Mouse (Mus musculus) left cerebral cortex, adult 18-20 months (tissue): Measurements from ENCODE around the gene Stxbp4. TPM values are rescaled to one million over a fixed set of nuclear protein-coding genes. Genes with fewer than 3 reads are reported as not detected.
A peak's percentile ranks its signal among the peaks of the same experiment; 100 is the strongest.

Experiments
- DNase-seq, 2 experiments: peaks; one replicate each; pipeline ENCODE4 v3.0.0; 2021 to 2022; ENCODE audit warnings: low spot score in 2 of 2, mixed read lengths in 1 of 2
- total RNA-seq, 2 experiments: library from RNA; stranded (reverse); gene quantifications; 2 replicates each; pipeline ENCODE4 v1.2.3; 2021

Gene Stxbp4
- total RNA-seq, 2 experiments from 2014 or later, result 10.6 to 11.4 TPM

DNA sequence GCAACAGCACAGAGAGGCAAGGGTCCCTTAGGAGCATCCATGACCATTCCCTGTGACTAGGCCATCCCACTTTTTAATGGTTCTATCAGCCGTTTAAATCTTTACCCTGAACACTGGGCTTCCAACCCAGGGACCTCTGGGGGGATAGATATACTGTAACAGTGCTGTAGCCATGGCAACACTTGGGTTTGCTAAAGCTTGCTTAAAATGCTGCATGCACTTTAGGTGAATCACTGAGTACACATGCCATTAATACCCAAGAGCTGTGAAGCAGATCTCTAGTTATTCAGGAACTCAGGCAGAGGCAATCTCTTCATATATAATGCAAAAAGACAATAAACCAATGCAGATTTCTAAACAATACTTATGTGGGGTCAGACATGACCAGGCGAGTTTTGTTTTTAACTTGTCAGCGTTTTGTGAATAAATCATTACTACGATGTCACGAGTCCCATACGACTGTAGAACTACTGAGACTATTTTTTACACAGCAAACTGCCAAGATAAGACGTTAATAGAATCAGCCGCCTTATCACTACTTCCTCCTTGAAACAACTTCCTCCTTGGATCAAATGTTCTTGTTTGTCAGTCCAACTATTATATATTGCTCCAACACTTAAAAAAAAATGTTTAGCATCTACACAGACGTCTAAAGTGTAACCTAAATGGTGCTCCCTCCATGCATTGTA is 79.4 kb downstream of the Stxbp4 start:
- no peak for DNase-seq

DNA sequence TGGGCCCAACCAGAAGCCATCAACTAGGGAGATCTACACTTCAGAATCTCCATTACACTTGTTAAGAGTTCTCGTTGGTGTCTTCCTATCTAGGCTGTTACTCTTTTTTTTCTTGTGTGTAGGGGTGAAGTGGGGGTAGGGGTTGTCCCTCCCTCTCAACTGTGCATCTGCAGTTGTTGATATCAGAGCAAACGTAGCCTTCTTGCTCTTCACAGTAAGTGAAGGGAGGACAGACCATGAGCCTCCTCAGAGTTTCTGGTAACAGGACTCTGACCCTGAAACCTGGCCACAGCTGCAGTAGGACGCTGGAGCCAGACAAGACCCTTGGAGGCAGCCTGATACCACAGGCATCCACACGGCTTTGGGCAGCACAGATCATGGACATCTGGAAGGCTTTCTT is 81.4 kb downstream of the Stxbp4 start:
- DNase-seq, result no peak

DNA sequence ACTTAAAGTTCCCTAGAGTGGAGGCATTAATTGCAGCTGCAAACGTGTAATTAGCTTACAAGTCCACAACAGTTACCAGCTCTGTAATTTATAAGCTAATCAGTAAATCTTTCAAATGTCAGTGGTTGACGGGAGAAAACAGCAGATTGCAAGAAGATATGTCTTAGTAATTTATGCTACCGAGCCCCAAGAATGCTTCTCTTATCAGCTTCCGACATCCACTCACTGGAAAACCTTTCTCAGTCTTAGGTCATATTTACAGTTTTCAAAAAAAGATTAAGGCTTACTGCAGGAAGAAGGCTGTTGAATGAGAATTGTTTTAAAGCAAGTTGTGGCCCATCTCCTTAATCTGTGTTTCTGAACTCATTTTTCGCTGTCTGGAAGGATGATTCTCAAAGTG is 83.9 kb downstream of the Stxbp4 start:
- no peak for DNase-seq

DNA sequence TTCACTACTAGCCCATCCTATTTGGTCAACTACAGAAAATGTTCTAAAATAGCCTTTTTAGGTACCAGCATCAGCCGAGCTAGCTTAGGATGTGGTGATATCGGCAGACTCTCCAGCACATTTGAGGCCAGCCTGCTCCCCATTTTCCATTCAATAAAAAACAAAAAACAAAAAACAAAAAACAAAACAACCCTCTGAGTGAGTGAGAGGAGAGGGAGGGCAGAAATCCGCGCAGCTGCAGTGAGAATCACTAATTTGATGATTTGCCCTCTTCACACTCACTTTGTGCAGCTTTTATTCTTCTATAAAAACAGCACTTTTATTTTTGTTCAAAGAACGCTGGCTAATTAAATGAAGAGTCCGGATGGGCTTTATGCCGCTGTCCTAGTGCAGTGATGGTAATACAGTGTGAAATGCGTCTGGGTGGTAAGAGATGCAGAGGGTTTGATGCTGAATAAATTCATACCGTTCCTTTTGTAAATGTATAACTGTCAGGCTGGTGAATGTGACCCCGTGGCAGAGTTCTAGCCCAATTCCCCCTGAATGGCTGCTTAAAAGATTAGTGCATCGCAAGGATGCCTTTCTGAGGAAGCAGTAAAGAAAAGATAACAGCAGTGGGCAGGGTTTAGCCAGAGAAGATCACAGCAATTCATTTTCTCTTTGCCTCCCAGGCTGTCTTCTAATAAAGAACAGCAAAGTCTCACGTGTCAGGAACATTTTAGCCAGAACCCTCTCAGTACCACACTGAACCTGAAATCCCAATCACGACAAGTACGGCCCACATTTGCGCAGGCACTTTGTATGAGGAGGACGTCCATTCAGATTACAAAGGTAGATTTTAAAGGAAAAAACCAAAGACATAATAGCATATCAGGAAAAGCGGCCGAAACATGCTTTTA is 85.3 kb downstream of the Stxbp4 start:
- no peak for DNase-seq

DNA sequence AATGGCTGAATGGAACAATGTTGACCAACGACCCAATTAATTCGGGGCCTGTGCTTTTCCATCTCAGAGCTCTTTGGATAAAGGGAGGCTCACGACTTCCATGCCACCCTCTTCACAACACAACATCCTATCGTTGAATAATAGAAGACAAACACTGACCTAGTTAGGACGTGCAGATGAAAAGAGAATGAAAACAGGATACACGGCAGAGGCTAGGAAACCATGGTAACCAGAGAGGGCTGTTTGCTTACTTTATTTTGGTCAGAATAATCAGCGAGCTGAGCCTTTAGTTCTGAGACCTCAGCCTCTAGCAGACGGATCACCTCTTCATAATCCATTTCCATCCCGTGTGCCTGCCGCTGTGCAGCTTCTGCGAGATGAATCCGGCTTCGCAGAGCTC is 89.3 kb downstream of the Stxbp4 start:
- DNase-seq, result peak; percentile 15 to 40

DNA sequence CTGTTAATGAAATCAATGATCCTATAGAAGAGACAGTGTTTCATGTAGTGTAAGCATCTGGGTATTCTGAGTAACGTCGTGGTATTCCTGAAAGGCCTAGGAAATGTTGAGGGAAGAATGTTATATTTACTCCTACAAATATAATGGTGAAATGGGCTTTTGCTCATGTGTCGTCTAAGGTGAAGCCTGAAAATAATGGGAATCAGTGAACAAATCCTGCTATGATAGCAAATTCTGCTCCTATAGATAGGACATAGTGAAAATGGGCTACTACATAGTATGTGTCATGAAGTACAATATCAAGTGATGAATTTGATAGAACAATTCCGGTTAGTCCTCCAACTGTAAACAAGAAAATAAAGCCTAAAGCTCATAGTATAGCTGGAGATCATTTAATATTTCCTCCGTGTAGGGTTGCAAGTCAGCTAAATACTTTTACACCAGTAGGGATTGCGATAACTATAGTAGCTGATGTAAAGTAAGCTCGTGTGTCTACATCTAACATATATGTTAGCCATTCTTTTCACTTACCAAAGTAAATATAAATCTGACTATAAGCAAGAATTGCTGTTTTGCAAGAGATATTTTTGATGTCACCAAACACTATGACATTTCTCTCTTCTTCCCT is 99.1 kb downstream of the Stxbp4 start:
- no peak for DNase-seq

DNA sequence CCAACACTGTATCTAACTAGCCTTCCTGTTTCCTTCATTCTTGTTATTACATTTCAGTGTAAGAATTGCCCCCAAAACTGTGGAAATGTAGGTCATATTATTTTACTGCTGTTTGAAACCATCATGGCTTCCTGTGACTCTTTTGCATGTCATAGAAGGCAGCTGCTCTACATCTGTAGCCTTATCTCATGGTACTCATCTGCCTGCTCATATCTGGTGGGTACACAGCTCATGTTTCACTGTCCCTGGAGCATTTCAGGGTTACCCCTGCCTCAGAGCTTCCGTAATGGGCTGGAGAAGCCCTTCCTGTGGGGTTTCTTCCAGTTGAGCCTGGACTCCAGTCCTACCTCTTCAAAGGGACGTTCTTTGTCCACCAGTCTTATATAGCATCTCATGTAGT is 112.6 kb downstream of the Stxbp4 start:
- DNase-seq, result no peak

DNA sequence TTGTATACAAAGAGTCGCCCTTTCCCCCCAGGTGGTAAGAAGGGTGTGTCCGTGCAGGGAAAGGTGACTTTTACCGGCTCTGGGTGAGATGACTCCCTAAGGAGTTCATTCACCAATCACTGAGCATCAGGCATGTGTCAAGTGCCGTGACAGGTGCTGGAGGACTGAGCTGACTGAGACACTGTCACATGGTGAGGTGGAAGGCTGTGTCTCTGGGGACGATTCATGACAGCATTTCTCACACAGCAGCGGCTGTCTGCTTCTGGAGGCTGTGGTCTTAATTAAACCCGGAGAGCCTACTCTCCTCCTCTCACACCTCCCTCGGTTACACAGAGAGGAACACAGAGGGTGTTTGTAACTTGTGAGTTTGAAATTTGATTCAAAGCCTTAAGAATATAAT is 116.8 kb downstream of the Stxbp4 start:
- DNase-seq, result peak in 1 of 2 experiments; percentile 40

DNA sequence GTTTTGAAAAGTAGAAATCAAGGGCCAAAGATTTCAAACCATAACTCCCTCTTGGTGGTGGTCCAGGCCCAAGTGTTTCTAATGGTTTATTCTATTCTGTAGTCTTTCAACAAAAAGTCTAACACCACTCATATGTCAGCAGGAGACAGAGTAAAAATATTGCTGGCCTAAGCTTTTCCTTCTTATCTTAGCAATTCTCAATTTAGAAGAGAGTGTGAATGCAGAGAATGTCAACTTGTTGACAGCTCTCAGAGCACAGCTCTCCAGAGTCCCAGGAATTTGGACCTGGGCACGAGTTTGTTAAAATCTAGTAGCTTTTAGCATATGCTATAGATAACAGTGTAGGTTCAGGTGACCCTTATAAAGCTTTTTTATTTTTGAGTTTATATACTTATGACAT is 120.1 kb downstream of the Stxbp4 start:
- DNase-seq, result no peak

DNA sequence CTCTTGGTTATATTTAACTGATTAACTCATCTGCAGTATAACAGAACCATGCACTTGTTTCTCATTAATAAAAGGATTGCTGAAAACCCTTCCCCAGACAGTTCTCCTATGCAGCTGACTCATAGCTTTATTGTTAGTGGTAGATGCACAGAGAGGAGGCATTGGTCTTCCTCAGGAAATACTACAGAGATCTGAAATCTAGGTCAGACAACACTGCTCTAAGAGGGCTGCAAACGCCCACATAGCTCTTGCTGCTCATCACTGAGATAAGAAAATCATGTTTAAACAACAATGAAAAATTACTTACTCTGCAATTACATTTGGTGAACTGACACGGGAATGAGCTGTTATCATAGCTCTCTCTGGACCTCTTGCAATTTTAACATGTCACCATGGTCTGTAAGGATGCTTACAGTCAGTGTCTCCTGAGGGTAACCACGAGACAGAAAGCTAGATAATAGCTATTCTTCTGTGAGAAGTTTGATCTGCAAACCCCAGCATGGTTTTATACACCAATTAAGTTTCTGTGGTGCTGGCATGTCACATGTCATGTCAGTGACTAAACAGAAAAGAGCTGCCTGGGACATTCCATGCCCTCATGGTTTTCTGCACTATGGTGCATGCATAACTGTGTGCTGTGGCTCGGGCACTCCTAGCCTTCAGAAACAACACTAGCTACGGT is 125.2 kb downstream of the Stxbp4 start:
- DNase-seq, result peak in 1 of 2 experiments; percentile 21

DNA sequence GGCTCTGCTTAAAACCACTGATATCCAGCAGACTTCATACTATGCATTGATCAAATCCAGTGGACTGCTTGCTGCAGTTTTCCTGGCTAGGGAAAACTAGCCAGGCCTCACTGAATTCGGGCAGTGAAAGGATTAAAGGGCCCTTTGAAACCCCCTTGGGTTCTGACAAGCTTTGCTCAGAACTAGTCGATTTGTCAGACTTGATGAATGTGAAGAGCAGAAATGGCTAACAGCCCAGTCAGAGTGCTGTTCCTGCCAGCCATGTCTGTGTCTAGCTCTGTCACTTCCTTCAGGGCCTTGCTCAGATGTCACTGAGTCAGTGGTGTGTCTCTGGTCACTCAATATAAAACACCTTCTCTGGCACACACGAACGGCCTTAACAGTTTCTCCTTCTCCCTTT is 136.0 kb downstream of the Stxbp4 start:
- no peak for DNase-seq

DNA sequence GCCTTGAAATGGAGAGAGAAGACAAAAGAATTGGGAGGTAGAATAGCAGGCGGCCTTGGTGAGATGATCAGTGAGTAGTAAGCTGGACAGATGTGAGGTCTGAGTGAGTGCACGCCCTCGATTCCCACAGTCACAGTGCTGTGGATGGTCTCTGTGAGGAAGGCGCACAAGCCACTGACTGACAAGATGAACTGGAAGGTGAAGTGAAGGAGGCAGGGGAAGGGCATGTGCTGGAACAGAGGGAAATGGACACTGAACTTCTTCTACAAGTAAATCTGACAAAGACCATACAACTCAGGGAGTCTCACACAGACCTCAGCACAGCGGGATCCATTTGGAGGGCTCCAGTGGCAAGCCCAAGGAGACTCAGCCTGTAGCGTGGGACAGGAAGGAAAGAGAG is 138.0 kb downstream of the Stxbp4 start:
- no peak for DNase-seq

DNA sequence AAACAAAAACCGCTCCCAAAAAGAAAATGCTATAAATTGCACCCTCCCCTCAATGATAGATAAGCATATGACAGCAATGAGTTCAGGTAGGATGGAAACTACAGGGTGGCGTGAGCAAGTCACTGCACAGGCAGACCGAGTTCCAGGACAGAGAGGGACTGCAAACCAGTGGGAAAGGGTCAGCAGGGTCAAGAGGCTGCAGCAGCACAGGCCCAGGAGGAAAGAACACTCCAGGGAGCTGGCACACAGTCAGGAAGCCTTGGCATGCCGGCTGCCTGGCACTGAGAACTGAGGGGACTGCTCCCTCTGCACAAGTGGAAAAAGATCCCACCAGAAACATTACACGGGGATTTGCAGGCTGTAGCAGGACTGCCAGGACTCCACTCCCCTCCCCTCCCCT is 139.4 kb downstream of the Stxbp4 start:
- no peak for DNase-seq

DNA sequence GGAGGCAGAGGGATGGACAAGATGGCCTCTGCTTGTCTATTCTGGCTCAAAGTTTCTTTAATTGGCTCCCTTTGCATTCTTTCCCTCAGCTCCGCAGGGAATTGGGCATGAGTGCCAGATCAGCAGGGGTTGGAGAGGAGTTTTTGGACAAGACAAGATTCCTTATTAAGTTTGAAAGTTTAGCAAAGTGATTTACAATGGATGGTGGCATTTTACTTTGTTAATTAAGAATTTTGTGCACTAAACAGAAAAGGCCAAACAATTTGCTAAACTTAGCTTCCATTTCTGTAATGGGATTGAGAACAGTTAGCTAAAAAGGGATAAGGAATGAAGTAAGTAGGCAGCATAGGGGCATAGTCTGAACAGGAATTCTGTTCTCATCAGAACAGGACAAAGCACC is 142.9 kb downstream of the Stxbp4 start:
- no peak for DNase-seq

DNA sequence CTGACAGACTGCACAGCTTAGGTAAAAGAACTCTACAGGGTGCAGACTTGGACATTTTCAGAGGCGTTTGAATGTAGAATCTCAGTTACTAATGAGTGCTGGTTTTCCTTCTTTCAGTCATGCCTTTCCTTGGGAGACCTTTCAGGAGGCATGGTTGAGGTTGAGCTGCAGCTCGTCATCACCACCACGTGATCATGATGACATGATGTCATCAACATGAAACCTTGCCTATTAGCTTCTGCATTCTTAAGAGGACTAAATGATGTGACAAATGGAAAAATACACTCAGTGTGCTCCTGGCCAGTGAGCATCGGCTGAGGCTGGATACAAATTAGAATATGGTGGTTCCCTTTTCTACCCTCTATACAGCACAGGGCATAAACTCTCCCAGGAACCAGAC is 145.4 kb downstream of the Stxbp4 start:
- DNase-seq, result no peak

DNA sequence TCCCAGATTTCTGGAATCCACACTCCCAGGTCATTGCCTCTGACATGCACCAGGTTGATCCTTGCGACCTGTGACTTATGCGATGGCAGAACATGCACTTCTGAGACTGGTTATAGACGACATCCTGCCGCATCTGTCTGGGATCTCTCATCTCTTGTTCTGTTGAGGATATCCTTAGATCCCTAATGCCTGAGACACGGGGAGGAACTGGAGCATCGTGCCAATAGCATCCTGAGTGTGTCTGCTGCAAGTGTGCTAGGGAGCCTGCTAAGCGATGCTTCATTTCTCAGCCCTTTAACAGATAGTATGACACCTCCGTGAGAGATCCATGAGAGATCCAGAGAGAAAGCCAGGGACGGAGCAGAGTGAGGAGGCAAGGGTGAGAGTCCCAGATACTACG is 148.7 kb downstream of the Stxbp4 start:
- DNase-seq, result no peak

DNA sequence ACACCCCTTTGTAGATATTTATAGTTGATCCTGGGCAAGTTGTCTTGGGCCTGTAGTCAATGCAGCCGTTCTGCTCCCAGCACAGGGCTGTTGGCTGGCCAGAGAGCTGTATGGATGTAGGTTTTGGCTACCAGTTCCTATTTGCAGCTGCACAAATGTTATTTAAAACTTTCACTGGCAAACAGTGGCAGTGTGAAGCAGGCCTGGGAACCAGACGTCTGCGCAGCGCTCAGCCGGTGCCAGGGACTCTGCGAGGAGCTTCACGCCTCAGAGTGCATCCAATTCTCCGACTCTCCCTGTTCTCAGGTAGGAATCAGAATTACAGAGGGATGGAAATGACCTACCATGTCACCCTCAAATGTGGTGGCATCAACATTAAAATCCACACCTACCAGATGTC is 150.2 kb downstream of the Stxbp4 start:
- no peak for DNase-seq

DNA sequence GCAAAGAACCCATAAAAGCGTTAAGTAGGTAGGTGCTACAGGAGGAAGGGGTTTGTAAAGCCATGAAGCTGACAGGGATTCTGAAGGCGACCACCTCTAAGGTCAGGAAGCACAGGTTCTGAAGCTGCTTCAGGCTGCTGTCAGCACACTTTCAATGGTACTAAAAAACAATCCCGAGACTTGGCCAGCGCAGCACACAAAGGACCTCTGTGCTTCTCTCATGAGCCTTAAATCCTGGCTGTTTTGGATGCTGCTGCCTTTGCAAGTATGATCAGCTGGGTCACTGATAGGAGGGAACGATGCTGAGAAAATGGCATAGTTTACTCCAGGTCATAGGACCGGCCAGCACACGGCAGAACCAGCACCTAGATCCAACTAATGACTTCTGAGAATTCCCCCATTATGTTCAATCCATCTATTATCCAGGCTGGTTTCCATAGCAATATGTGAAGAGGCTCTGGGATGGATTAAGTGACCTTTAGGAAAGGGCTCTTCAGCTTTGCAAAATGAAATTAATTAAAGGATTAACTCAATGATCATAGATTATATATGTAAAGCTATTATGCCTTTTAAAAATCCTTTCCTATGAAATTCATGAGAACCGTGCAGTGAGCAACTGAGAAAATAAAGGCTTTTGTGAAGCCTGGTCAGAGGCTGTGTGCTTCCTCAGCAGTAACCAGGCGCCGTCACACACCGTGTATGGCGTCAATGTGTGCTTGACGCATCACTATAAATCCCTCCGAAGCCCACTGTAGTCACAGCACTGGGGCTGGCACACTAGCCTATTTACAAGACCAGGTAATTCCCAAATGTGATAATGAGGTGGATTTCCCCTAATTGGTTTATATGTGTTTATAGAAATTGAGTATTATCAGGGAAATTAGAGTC is 152.9 kb downstream of the Stxbp4 start:
- no peak for DNase-seq

DNA sequence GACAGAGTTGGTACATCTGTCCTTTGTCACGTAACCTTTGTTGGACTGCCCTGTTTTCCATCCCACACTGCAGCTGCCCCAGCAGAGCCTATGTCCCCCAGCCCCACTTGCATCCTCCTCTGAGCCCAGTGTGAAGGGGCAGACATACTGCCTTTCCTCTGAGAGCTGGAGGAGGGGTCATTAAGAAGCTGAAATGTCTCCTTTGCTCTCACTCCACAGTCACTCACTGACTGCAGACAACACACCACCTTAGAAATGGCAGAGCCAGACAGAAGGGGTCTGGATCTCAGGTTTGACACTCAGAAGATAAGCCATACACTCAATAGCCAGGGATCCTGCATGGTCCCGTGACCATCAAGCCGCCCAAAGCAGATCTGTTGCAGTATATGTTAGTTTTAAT is 154.1 kb downstream of the Stxbp4 start:
- DNase-seq, result no peak

DNA sequence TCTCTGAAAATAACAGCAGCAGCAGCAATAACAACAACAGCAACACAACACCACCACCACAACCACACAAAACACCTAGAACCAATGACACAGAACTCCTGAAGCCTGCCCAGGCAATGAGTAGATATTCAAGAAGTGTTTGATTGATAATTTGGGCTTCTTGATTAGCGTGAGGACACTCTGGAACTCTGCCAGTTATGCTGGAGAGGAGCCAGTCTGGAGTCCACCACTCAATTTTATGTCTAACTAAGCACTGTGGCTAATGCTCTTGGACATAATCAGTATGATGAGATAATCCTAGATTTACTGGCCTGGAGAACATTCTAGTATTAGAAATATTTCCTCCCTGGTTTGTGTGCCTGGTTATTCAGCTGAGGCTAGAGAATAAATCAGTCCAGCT is 156.1 kb downstream of the Stxbp4 start:
- no peak for DNase-seq

DNA sequence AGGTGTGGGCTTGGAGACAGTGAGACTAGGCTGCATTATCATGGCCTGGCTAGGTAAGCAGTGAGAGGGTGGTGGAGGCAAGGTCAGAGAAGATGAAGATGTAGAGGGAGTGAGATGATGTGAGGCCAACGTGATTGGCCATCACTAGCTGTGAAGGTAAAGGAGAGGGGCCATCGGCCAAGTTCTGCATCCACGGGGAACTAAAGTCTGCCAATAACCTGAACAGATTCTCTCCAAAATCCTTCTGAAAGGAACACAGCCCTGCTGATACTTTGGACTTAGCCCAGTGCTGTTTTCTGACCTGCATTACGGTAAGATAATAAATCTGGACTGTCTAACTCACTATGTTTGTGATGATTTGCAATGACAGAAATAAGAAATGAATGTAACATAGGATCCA is 167.6 kb downstream of the Stxbp4 start:
- DNase-seq, result no peak
